Mouse (Mus musculus): ENCODE results near the gene Cd59a. TPM values are rescaled to one million over a fixed set of nuclear protein-coding genes. Genes with fewer than 3 reads are reported as not detected.
"Not testable (repeated sequence)": the region's sequence is repeated elsewhere in the genome, so short reads cannot be mapped to it uniquely, and the experiment has no call there.

Gene Cd59a
- polyA plus RNA-seq, 1 experiment from 2014 or later: 21.3 TPM

GRCm38 (mm10) chr2:104068450-104068849, 27.2 kb upstream of the Cd59a start, which contains the start of gene Gm10799:
Gene Gm10799, minus strand, starts transcription at chr2:104068550.
- H3K27me3 ChIP-seq (ENCODE audit: control insufficient read depth, insufficient read depth, low read length); DNase-seq (ENCODE audit: low spot score); H3K9ac ChIP-seq (replicated peaks; ENCODE audit: low read length); H3K36me3 ChIP-seq (replicated peaks; ENCODE audit: control insufficient read depth, insufficient read depth, low read depth, low read length); ATAC-seq (replicated peaks; ENCODE audit: insufficient number of reproducible peaks, low FRiP score, low TSS enrichment, low read depth); H3K4me1 ChIP-seq (ENCODE audit: control insufficient read depth, insufficient read depth, low read length); H3K9me3 ChIP-seq (replicated peaks; ENCODE audit: control insufficient read depth, low read length); H3K4me3 ChIP-seq (ENCODE audit: low read depth, low read length); H3K27ac ChIP-seq (replicated peaks; ENCODE audit: low read depth, low read length); H3K4me2 ChIP-seq (ENCODE audit: low read depth, low read length): not testable (repeated sequence)
- WGBS: 84% methylated on average over 7 of the region's 7 CpGs

- Histone ChIP-seq H3K36me3 (replicated peaks; ENCODE audit: control insufficient read depth, insufficient read depth, low read depth, low read length) (no peaks in the 10 kb centered on the region), H3K4me3 (ENCODE audit: low read depth, low read length) (peak within 1 kb of the TSS; percentile 31), H3K4me1 (ENCODE audit: control insufficient read depth, insufficient read depth, low read length) (no peaks in the 10 kb centered on the region), H3K27ac (replicated peaks; ENCODE audit: low read depth, low read length) (0 out of 2 replicates have a peak within 1 kb of the TSS, but pooled peaks have one; percentile 41), H3K9ac (replicated peaks; ENCODE audit: low read length) (peak within 1 kb of the TSS; percentile 44; the same call in 1 of the 2 replicates), H3K9me3 (replicated peaks; ENCODE audit: control insufficient read depth, low read length) (no peaks in the 10 kb centered on the region), H3K4me2 (ENCODE audit: low read depth, low read length) (peak within 1 kb of the TSS; percentile 42), H3K27me3 (ENCODE audit: control insufficient read depth, insufficient read depth, low read length) (no peaks in the 10 kb centered on the region)
- DNase-seq (ENCODE audit: low spot score) (peak; percentile 73), ATAC-seq (replicated peaks; ENCODE audit: insufficient number of reproducible peaks, low FRiP score, low TSS enrichment, low read depth) (peak; percentile 92)
- 1% methylated on average over 13 of the region's 13 CpGs for WGBS
These were observed 25.9 kb upstream of the Cd59a start, which contains the start of gene Cd59b for GRCm38 (mm10) chr2:104069704-104070185. Gene Cd59b, plus strand, starts transcription at chr2:104069849.

GRCm38 (mm10) chr2:104078285-104078684, 17.3 kb upstream of the Cd59a start:
- H3K4me3 ChIP-seq (ENCODE audit: low read depth, low read length); H3K9ac ChIP-seq (replicated peaks; ENCODE audit: low read length); H3K4me2 ChIP-seq (ENCODE audit: low read depth, low read length); H3K36me3 ChIP-seq (replicated peaks; ENCODE audit: control insufficient read depth, insufficient read depth, low read depth, low read length); H3K4me1 ChIP-seq (ENCODE audit: control insufficient read depth, insufficient read depth, low read length); ATAC-seq (replicated peaks; ENCODE audit: insufficient number of reproducible peaks, low FRiP score, low TSS enrichment, low read depth); H3K27ac ChIP-seq (replicated peaks; ENCODE audit: low read depth, low read length); H3K9me3 ChIP-seq (replicated peaks; ENCODE audit: control insufficient read depth, low read length); DNase-seq (ENCODE audit: low spot score); H3K27me3 ChIP-seq (ENCODE audit: control insufficient read depth, insufficient read depth, low read length): not testable (repeated sequence)
- 74% methylated on average over 5 of the region's 5 CpGs for WGBS

GRCm38 (mm10) chr2:104081436-104082050, 14.1 kb upstream of the Cd59a start:
- H3K4me3 ChIP-seq (ENCODE audit: low read depth, low read length); DNase-seq (ENCODE audit: low spot score); H3K27ac ChIP-seq (replicated peaks; ENCODE audit: low read depth, low read length); ATAC-seq (replicated peaks; ENCODE audit: insufficient number of reproducible peaks, low FRiP score, low TSS enrichment, low read depth); H3K4me1 ChIP-seq (ENCODE audit: control insufficient read depth, insufficient read depth, low read length); H3K4me2 ChIP-seq (ENCODE audit: low read depth, low read length); H3K36me3 ChIP-seq (replicated peaks; ENCODE audit: control insufficient read depth, insufficient read depth, low read depth, low read length); H3K9ac ChIP-seq (replicated peaks; ENCODE audit: low read length); H3K9me3 ChIP-seq (replicated peaks; ENCODE audit: control insufficient read depth, low read length); H3K27me3 ChIP-seq (ENCODE audit: control insufficient read depth, insufficient read depth, low read length): not testable (repeated sequence)
- WGBS: no CpG with 5 or more reads among the region's 1 CpGs

GRCm38 (mm10) chr2:104082474-104082873, 13.1 kb upstream of the Cd59a start:
- no peak overlapping the region for H3K27ac ChIP-seq (replicated peaks; ENCODE audit: low read depth, low read length)
- no peak overlapping the region for H3K9ac ChIP-seq (replicated peaks; ENCODE audit: low read length)
- no peaks in the 10 kb centered on the region for H3K4me1 ChIP-seq (ENCODE audit: control insufficient read depth, insufficient read depth, low read length)
- H3K27me3 ChIP-seq (ENCODE audit: control insufficient read depth, insufficient read depth, low read length): no peaks in the 10 kb centered on the region
- DNase-seq (ENCODE audit: low spot score) (no peak), ATAC-seq (replicated peaks; ENCODE audit: insufficient number of reproducible peaks, low FRiP score, low TSS enrichment, low read depth) (no peak)
- H3K4me3 ChIP-seq (ENCODE audit: low read depth, low read length): no peak overlapping the region
- no peak overlapping the region for H3K4me2 ChIP-seq (ENCODE audit: low read depth, low read length)
- no peaks in the 10 kb centered on the region for H3K9me3 ChIP-seq (replicated peaks; ENCODE audit: control insufficient read depth, low read length)
- H3K36me3 ChIP-seq (replicated peaks; ENCODE audit: control insufficient read depth, insufficient read depth, low read depth, low read length): no peaks in the 10 kb centered on the region

GRCm38 (mm10) chr2:104084027-104084426, 11.6 kb upstream of the Cd59a start:
- not testable (repeated sequence) for H3K27ac ChIP-seq (replicated peaks; ENCODE audit: low read depth, low read length); ATAC-seq (replicated peaks; ENCODE audit: insufficient number of reproducible peaks, low FRiP score, low TSS enrichment, low read depth); H3K4me2 ChIP-seq (ENCODE audit: low read depth, low read length); H3K9me3 ChIP-seq (replicated peaks; ENCODE audit: control insufficient read depth, low read length); DNase-seq (ENCODE audit: low spot score); H3K4me3 ChIP-seq (ENCODE audit: low read depth, low read length); H3K27me3 ChIP-seq (ENCODE audit: control insufficient read depth, insufficient read depth, low read length); H3K4me1 ChIP-seq (ENCODE audit: control insufficient read depth, insufficient read depth, low read length); H3K9ac ChIP-seq (replicated peaks; ENCODE audit: low read length); H3K36me3 ChIP-seq (replicated peaks; ENCODE audit: control insufficient read depth, insufficient read depth, low read depth, low read length)

GRCm38 (mm10) chr2:104087562-104087961, 8.0 kb upstream of the Cd59a start:
- not testable (repeated sequence) for DNase-seq (ENCODE audit: low spot score); H3K4me2 ChIP-seq (ENCODE audit: low read depth, low read length); H3K4me3 ChIP-seq (ENCODE audit: low read depth, low read length); H3K4me1 ChIP-seq (ENCODE audit: control insufficient read depth, insufficient read depth, low read length); ATAC-seq (replicated peaks; ENCODE audit: insufficient number of reproducible peaks, low FRiP score, low TSS enrichment, low read depth); H3K9ac ChIP-seq (replicated peaks; ENCODE audit: low read length); H3K36me3 ChIP-seq (replicated peaks; ENCODE audit: control insufficient read depth, insufficient read depth, low read depth, low read length); H3K27ac ChIP-seq (replicated peaks; ENCODE audit: low read depth, low read length); H3K9me3 ChIP-seq (replicated peaks; ENCODE audit: control insufficient read depth, low read length); H3K27me3 ChIP-seq (ENCODE audit: control insufficient read depth, insufficient read depth, low read length)
- 82% methylated on average over 1 of the region's 1 CpGs for WGBS

GRCm38 (mm10) chr2:104093305-104093704, 2.3 kb upstream of the Cd59a start:
- Histone ChIP-seq H3K27ac (replicated peaks; ENCODE audit: low read depth, low read length) (no peak overlapping the region), H3K27me3 (ENCODE audit: control insufficient read depth, insufficient read depth, low read length) (no peaks in the 10 kb centered on the region), H3K9ac (replicated peaks; ENCODE audit: low read length) (no peak overlapping the region), H3K4me3 (ENCODE audit: low read depth, low read length) (no peak overlapping the region), H3K4me2 (ENCODE audit: low read depth, low read length) (no peak overlapping the region), H3K4me1 (ENCODE audit: control insufficient read depth, insufficient read depth, low read length) (no peaks in the 10 kb centered on the region), H3K36me3 (replicated peaks; ENCODE audit: control insufficient read depth, insufficient read depth, low read depth, low read length) (no peaks in the 10 kb centered on the region), H3K9me3 (replicated peaks; ENCODE audit: control insufficient read depth, low read length) (no peaks in the 10 kb centered on the region)
- 76% methylated on average over 2 of the region's 2 CpGs for WGBS
- ATAC-seq (replicated peaks; ENCODE audit: insufficient number of reproducible peaks, low FRiP score, low TSS enrichment, low read depth) (no peak), DNase-seq (ENCODE audit: low spot score) (no peak)

Data from embryonic facial prominence, embryonic 11.5 days (tissue).